Mouse (Mus musculus) thymus, adult 2 months (tissue): ENCODE results near the gene Flnc. TPM values are rescaled to one million over a fixed set of nuclear protein-coding genes. Genes with fewer than 3 reads are reported as not detected.

ENCODE experiments used
- DNase-seq: peaks from one replicate; pipeline ENCODE4 v3.0.0; 2021
- H3K27ac ChIP-seq: fragments of 200-500 bp; 2 replicates; pipeline ENCODE4 v1.5.1; 2012; ENCODE audit warnings: low read length, control low read depth; ENCODE audit not compliant: control insufficient read depth, insufficient read depth
- H3K27me3 ChIP-seq: fragments of 200-500 bp; 2 replicates; pipeline ENCODE4 v1.6.1; 2012; ENCODE audit warnings: mild to moderate bottlenecking, low read length, moderate library complexity, mixed read lengths; ENCODE audit not compliant: control insufficient read depth, insufficient read depth
- H3K36me3 ChIP-seq: fragments of 200-500 bp; 2 replicates; pipeline ENCODE4 v1.6.1; 2012; ENCODE audit warnings: mild to moderate bottlenecking, low read length, moderate library complexity; ENCODE audit not compliant: control insufficient read depth, insufficient read depth
- H3K4me1 ChIP-seq: fragments of 200-500 bp; replicated peaks from 2 replicates; pipeline ENCODE4 v1.6.1; 2012; ENCODE audit warnings: low read length; ENCODE audit not compliant: control insufficient read depth, insufficient read depth
- H3K4me3 ChIP-seq: fragments of 200-500 bp; 2 replicates; pipeline ENCODE4 v1.5.1; 2012; ENCODE audit warnings: mild to moderate bottlenecking, low read length, control low read depth, moderate library complexity; ENCODE audit not compliant: control insufficient read depth, insufficient read depth
- CTCF ChIP-seq: fragments of 200-500 bp; IDR thresholded peaks from 2 replicates; pipeline ENCODE4 v1.5.1; 2012; ENCODE audit warnings: mild to moderate bottlenecking, control low read depth, low read length, moderate library complexity, borderline replicate concordance; ENCODE audit not compliant: control insufficient read depth, poor library complexity, insufficient read depth; ENCODE audit errors: extremely low read depth
- POLR2A ChIP-seq: fragments of 200-500 bp; IDR thresholded peaks from 2 replicates; pipeline ENCODE4 v1.6.1; 2012; ENCODE audit warnings: mild to moderate bottlenecking, low read length, control low read depth, moderate library complexity; ENCODE audit not compliant: control insufficient read depth, poor library complexity, insufficient read depth; ENCODE audit errors: extremely low read depth
- WGBS: fragments of 180-500 bp; shearing (Covaris S2); methylation state at CpG from one replicate; pipeline ENCODE4 v1.1.7; 2018; 5-methylcytosine and 5-hydroxymethylcytosine counted together
- polyA plus RNA-seq: library from polyadenylated mRNA; depleted of rRNA; stranded (reverse); fragments of >200 nt; gene quantifications from 2 replicates; pipeline ENCODE4 v1.2.3, GENCODE M21; 2012

The Flnc gene
- polyA plus RNA-seq, 1 experiment, result 2.5 TPM

DNA sequence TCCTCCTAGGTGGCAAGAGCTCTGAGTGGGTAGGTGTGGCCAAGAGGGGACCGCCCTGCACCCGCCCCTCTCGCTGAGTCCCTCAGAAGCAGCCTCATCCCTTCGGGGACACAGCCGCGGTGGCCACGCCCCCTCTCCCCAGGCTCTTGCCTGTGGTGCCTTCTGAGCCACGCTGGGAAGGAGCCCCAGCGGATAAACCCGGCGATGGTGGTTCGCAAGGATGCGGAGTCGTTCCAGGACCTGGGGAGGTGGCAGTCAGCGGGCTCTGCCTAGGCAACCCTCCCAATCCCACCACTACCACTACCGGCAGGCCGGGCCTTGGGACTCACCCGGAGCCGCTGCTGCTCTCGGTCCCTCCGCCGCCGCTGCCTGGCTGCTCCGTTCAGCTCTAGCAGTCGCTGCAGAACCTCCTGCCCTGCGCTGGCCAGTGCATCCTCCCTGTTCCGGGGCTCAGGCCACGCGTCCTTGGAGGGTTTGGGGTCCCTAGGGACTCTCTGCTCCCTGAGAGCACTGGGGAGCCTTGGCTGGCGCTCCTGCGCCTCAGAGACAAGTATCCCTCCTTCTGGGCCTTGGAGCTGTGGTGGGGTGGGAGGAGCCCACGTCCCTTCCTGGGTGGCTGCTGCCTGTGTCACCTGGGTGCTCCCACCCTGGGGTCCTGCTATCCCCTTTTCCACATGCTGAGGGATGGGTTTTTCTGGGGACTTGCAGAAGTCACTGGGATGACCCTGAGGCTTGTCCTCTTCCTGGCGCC, 41.1 kb downstream of the Flnc start:
- TF ChIP-seq CTCF (0 out of 2 replicates have a peak, but pooled peaks have one; percentile 32), POLR2A (no peak)
- Histone ChIP-seq H3K27ac (no peak overlapping the region), H3K4me1 (peaks cover 15% of the 10 kb centered on the region), H3K27me3 (no peaks in the 10 kb centered on the region), H3K36me3 (no peaks in the 10 kb centered on the region; the same call in 1 of the 2 replicates), H3K4me3 (peak overlapping the region; percentile 59)
- 8% methylated on average over 33 of the region's 33 CpGs for WGBS
- DNase-seq, result peak; percentile 84

GRCm38 (mm10) chr6:29474736-29475135, 41.7 kb downstream of the Flnc start:
- TF ChIP-seq CTCF, result no peak
- TF ChIP-seq POLR2A, result no peak
- DNase-seq, result no peak
- Histone ChIP-seq H3K27me3 (no peaks in the 10 kb centered on the region), H3K36me3 (no peaks in the 10 kb centered on the region; the same call in 1 of the 2 replicates), H3K4me1 (peaks cover 15% of the 10 kb centered on the region), H3K27ac (no peak overlapping the region), H3K4me3 (no peak overlapping the region)
- 95% methylated on average over 2 of the region's 2 CpGs for WGBS

DNA sequence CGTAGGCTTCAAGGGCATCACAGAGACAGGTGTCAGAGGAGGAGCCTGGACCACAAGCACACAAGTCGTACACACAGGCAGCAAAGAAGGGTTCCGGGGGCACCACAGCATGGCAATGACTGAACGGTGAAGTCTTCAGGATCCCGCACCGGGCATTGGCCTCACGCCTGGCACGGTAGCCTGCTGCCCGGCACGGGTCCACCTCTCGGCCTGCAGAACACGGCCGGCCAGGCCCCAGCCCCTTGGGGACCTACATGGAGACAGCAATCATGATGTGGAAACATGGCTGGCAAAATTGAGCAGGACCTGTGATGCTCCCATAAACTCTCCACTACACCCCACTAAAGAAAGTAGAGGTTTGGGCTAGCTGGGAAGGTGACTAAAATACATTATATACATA, 49.6 kb downstream of the Flnc start:
- H3K4me1 ChIP-seq, result peaks cover 3% of the 10 kb centered on the region; the same call in 1 of the 2 replicates
- no peaks in the 10 kb centered on the region; the same call in 1 of the 2 replicates for H3K27me3 ChIP-seq
- 94% methylated on average over 13 of the region's 13 CpGs for WGBS
- no peak for DNase-seq
- H3K27ac ChIP-seq, result no peak overlapping the region
- H3K4me3 ChIP-seq, result no peak overlapping the region
- H3K36me3 ChIP-seq, result no peaks in the 10 kb centered on the region
- no peak for TF ChIP-seq POLR2A
- TF ChIP-seq CTCF, result no peak

- no peaks in the 10 kb centered on the region; the same call in 1 of the 2 replicates for H3K27me3 ChIP-seq
- peak; percentile 83 for DNase-seq
- no peaks in the 10 kb centered on the region for H3K36me3 ChIP-seq
- H3K27ac ChIP-seq, result no peak overlapping the region
- WGBS, result 11% methylated on average over 26 of the region's 26 CpGs
- H3K4me3 ChIP-seq, result 0 out of 2 replicates have a peak overlapping the region, but pooled peaks have one; percentile 12
- TF ChIP-seq CTCF (peak; percentile 92), POLR2A (no peak)
- peaks cover 3% of the 10 kb centered on the region; the same call in 1 of the 2 replicates for H3K4me1 ChIP-seq
Observed at GRCm38 (mm10) chr6:29484716-29485559, 51.9 kb downstream of the Flnc start.

GRCm38 (mm10) chr6:29485951-29486350, 52.9 kb downstream of the Flnc start:
- no peaks in the 10 kb centered on the region; the same call in 1 of the 2 replicates for H3K27me3 ChIP-seq
- 45% methylated on average over 2 of the region's 2 CpGs for WGBS
- DNase-seq, result no peak
- H3K27ac ChIP-seq, result no peak overlapping the region
- TF ChIP-seq CTCF, result no peak
- no peak for TF ChIP-seq POLR2A
- no peak overlapping the region for H3K4me3 ChIP-seq
- H3K36me3 ChIP-seq, result no peaks in the 10 kb centered on the region
- peaks cover 3% of the 10 kb centered on the region; the same call in 1 of the 2 replicates for H3K4me1 ChIP-seq

DNA sequence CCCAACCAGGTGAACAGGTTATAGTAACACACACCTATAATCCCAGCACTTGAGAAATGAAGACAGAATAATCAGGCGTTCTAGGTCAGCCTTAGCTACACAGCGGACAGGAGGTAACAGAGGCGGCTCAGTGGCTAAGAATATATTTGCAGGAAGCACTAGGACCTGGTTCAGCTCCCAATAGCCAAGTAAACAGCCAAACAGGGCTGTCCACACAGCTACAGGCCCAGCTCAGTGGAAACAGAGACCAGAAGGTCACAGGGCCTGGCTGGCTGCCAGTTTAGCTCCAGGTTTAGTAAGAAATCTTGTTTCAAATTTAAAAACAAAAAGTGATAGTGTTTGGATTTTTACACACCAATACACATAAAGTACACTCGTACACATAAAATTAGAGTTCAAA, 61.0 kb downstream of the Flnc start:
- Histone ChIP-seq H3K27me3 (no peaks in the 10 kb centered on the region; the same call in 1 of the 2 replicates), H3K27ac (no peak overlapping the region), H3K36me3 (no peaks in the 10 kb centered on the region), H3K4me3 (no peak overlapping the region), H3K4me1 (no peaks in the 10 kb centered on the region)
- DNase-seq, result no peak
- no peak for TF ChIP-seq CTCF
- TF ChIP-seq POLR2A, result no peak
- 89% methylated on average over 4 of the region's 4 CpGs for WGBS
